Mouse (Mus musculus) heart, embryonic 14.5 days (tissue): ENCODE data around the gene Iqcn. TPM values are rescaled to one million over a fixed set of nuclear protein-coding genes. Genes with fewer than 3 reads are reported as not detected.

Experiments used
- ATAC-seq: fragments of 200-750 bp; cut with Nextera tagmentation; 2 replicates; pipeline ENCODE4 v1.8.0; 2017; ENCODE audit warnings: low read depth, moderate TSS enrichment; ENCODE audit not compliant: insufficient number of reproducible peaks, insufficient read depth, low FRiP score
- H3K27ac ChIP-seq, 2 experiments: fragments of 200-500 bp in 1 of 2; fragments of 300-500 bp in 1 of 2; sonication (generic) in 1 of 2; replicated peaks in 1 of 2; 2 replicates each; pipeline ENCODE4 v1.5.1; 2012 to 2014; ENCODE audit warnings: low read depth in 2 of 2, low read length in 2 of 2, control low read depth in 1 of 2, mild to moderate bottlenecking in 1 of 2, mixed read lengths in 1 of 2; ENCODE audit not compliant: control insufficient read depth in 1 of 2, insufficient read depth in 1 of 2
- H3K27me3 ChIP-seq: fragments of 300-500 bp; sonication (generic); 2 replicates; pipeline ENCODE4 v1.6.1; 2014; ENCODE audit warnings: mild to moderate bottlenecking, low read length, control low read depth; ENCODE audit not compliant: control insufficient read depth, insufficient read depth
- H3K36me3 ChIP-seq: fragments of 300-500 bp; sonication (generic); 2 replicates; pipeline ENCODE4 v1.6.1; 2014; ENCODE audit warnings: mild to moderate bottlenecking, control low read depth, low read length, mixed read lengths; ENCODE audit not compliant: control insufficient read depth, insufficient read depth
- H3K4me1 ChIP-seq, 2 experiments: fragments of 200-500 bp in 1 of 2; fragments of 300-500 bp in 1 of 2; sonication (generic) in 1 of 2; 2 replicates each; pipeline ENCODE4 v1.6.1; 2012 to 2014; ENCODE audit warnings: low read length in 2 of 2, control low read depth in 1 of 2, mixed read lengths in 1 of 2; ENCODE audit not compliant: control insufficient read depth in 2 of 2, insufficient read depth in 2 of 2
- H3K4me2 ChIP-seq: fragments of 300-500 bp; sonication (generic); 2 replicates; pipeline ENCODE4 v1.6.1; 2014; ENCODE audit warnings: mild to moderate bottlenecking, low read length
- H3K4me3 ChIP-seq, 2 experiments: fragments of 200-500 bp in 1 of 2; fragments of 300-500 bp in 1 of 2; sonication (generic) in 1 of 2; 2 replicates each; pipeline ENCODE4 v1.5.1; 2012 to 2014; ENCODE audit warnings: low read length in 2 of 2, mild to moderate bottlenecking in 2 of 2, control low read depth in 1 of 2, low read depth in 1 of 2, moderate library complexity in 1 of 2; ENCODE audit not compliant: control insufficient read depth in 1 of 2, insufficient read depth in 1 of 2
- H3K9ac ChIP-seq: fragments of 300-500 bp; sonication (generic); 2 replicates; pipeline ENCODE4 v1.6.1; 2014; ENCODE audit warnings: mild to moderate bottlenecking, low read length
- H3K9me3 ChIP-seq: fragments of 300-500 bp; sonication (generic); 2 replicates; pipeline ENCODE4 v1.6.1; 2016; ENCODE audit warnings: low read length, control low read depth; ENCODE audit not compliant: control insufficient read depth
- WGBS: fragments of 180-500 bp; shearing (Covaris S2); extraction: QIAGEN DNeasy Blood & Tissue Kit; methylation state at CpG from one replicate; pipeline ENCODE4 v1.1.7; 2014; 5-methylcytosine and 5-hydroxymethylcytosine counted together
- polyA plus RNA-seq: library from polyadenylated mRNA; unstranded; fragments of >200 nt; fragmentation: Nextera tagmentation; extraction: Ambion mirVana; gene quantifications from 2 replicates; pipeline ENCODE4 v1.2.1, GENCODE M21; 2014

Gene Iqcn
- polyA plus RNA-seq, 1 experiment from 2014 or later: not detected

DNA sequence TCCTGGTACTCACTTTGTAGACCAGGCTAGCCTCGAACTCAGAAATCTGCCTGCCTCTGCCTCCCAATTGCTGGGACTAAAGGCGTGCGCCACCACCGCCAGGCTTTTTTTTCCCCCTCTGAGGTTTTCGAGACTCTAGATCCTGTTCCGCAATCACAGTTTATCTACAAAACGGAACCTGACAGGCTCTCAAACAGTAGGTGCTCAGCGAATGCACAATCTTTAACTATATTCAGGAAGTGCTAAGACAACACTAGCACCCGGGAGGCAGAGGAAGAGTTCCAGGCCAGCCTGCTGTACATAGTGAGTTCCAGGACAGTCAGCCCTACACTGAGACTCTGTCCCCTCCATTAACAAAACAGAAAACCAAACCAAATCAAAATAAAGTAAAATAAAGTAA is 62.1 kb downstream of the Iqcn start:
- peaks cover 13 to 19% of the 10 kb centered on the region in 2 experiments; a peak in 3 of 4 replicates for H3K4me1 ChIP-seq
- no peak overlapping the region for H3K27ac ChIP-seq
- H3K27me3 ChIP-seq: no peaks in the 10 kb centered on the region
- peak overlapping the region; percentile 71 for H3K9ac ChIP-seq
- ATAC-seq: no peak
- peak overlapping the region; percentile 82 for H3K4me2 ChIP-seq
- H3K36me3 ChIP-seq: peaks cover 24% of the 10 kb centered on the region
- H3K9me3 ChIP-seq: no peaks in the 10 kb centered on the region
- WGBS: 74% methylated on average over 9 of the region's 9 CpGs
- peak overlapping the region in 1 of 2 experiments; percentile 49; a peak in 2 of 4 replicates for H3K4me3 ChIP-seq

DNA sequence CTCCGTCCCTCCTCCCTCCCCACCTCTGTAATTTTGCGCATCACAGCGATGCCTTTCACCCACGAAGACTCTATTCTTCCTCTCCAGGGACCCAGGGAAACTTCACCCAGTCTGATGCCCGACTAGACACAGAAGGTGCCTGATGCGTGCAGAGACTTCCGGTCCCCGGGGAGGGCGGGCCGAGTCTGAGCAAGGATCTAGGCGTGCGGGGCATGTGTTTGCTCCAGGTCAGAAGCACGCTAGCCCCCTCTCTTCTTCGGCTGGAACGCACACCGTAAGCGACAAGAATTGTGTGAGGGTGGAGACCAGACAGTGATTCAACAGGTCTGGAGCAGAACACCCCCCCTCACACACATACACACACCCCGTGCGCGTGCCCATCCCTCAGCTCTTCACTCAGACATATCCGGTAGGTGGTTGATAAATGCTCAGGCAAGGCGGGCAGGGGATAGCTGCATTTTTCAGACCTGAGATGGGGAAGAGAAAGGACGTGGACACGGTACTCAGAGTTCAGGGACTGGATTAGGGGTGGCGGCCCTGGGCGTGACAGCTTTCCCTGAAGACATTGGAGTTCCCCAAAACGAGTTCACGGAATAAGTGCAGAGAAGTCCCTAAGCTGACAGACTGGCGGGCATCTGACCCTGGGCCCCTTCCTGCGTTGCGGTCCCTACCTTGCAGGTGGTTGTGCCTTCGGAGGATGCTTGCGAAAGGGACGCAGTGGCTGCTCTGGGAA is 62.7 kb downstream of the Iqcn start:
- ATAC-seq: no peak
- Histone ChIP-seq H3K9ac (peak overlapping the region; percentile 71), H3K36me3 (peaks cover 31% of the 10 kb centered on the region), H3K4me1 (peaks cover 13 to 18% of the 10 kb centered on the region in 2 experiments; a peak in 3 of 4 replicates), H3K27me3 (no peaks in the 10 kb centered on the region), H3K27ac (no peak overlapping the region), H3K9me3 (no peaks in the 10 kb centered on the region), H3K4me2 (peak overlapping the region; percentile 82), H3K4me3 (peak overlapping the region; percentile 46 to 49)
- under 1% methylated on average over 34 of the region's 34 CpGs for WGBS

DNA sequence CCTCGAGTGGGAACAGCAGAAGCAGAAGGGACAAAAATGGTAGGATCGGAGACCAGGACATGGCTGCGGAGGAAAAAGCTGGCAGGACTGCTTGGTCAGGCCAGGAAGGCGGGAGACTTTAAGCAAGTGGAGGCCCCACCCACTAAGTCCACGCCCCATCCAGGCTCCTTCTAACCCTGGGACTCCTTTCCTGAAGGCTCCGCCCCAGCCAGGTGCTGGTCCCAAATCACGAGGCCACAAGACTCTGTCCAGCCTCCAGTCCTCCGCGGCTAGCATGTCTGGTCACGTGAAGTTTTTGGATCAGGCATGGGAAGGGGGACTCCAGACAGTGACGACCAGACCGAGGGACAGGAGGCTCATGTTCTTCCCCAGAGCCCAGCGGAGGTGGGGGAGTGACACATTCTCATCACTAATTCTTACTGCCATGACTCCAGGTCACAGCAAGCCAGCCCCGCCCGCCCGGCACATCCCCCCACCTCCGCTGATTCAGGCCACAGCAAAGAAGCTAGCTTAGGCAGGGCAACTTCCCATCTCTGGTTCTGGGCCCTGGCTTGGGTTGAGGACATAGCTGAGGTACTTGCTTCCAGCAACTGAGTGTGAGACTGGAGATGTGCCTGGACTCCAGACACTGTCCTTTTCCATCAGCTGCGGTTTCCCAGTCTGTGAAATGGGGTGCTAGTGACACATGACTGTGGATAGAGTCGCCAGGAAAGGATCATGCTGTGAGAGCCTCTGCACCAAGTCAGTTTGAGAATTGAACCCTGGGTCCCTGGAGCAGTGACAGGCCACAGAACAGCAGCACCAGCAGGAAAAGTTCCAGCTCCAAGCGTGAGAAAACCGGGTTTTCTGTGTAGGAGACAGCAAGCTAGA is 63.5 kb downstream of the Iqcn start:
- peak overlapping the region; percentile 71 for H3K9ac ChIP-seq
- peak overlapping the region; percentile 46 to 49 for H3K4me3 ChIP-seq
- H3K27me3 ChIP-seq: no peaks in the 10 kb centered on the region
- peaks cover 11 to 18% of the 10 kb centered on the region in 2 experiments; a peak in 3 of 4 replicates for H3K4me1 ChIP-seq
- peaks cover 39% of the 10 kb centered on the region for H3K36me3 ChIP-seq
- no peak overlapping the region for H3K27ac ChIP-seq
- peak; percentile 22; the same call in 1 of the 2 replicates for ATAC-seq
- 9% methylated on average over 21 of the region's 21 CpGs for WGBS
- peak overlapping the region; percentile 82 for H3K4me2 ChIP-seq
- no peaks in the 10 kb centered on the region for H3K9me3 ChIP-seq

Other genes with a start within 250 kb of the Iqcn start
- 9.6 and 9.8 TPM in 2 replicates for gene Klhl26, start 226.5 kb upstream of the Iqcn start, polyA plus RNA-seq
- gene Tmem59l, start 216.1 kb upstream of the Iqcn start, polyA plus RNA-seq: 0.31 TPM in 1 of 2 replicates, not detected in the other
- gene Crlf1, start 210.3 kb upstream of the Iqcn start, polyA plus RNA-seq: 0.42 and 2.0 TPM in 2 replicates
- 129 and 138 TPM in 2 replicates for gene Rex1bd, start 196.7 kb upstream of the Iqcn start, polyA plus RNA-seq
- 900 and 1,040 TPM in 2 replicates for gene Uba52, start 192.7 kb upstream of the Iqcn start, polyA plus RNA-seq
- 189 and 209 TPM in 2 replicates for gene Fkbp8, start 175.7 kb upstream of the Iqcn start, polyA plus RNA-seq
- gene Kxd1, start 175.5 kb upstream of the Iqcn start, polyA plus RNA-seq: 79.3 and 85.7 TPM in 2 replicates
- 13.0 and 13.2 TPM in 2 replicates for gene Ell, start 164.0 kb upstream of the Iqcn start, polyA plus RNA-seq
- 59.5 and 69.8 TPM in 2 replicates for gene Isyna1, start 109.1 kb upstream of the Iqcn start, polyA plus RNA-seq
- 83.7 and 85.8 TPM in 2 replicates for gene Ssbp4, start 94.6 kb upstream of the Iqcn start, polyA plus RNA-seq
- 1.3 and 3.2 TPM in 2 replicates for gene Lrrc25, start 87.3 kb upstream of the Iqcn start, polyA plus RNA-seq
- gene Gdf15, start 71.0 kb upstream of the Iqcn start, polyA plus RNA-seq: 1.1 TPM in 2 replicates
- 39.7 and 46.6 TPM in 2 replicates for gene Pgpep1, start 43.1 kb upstream of the Iqcn start, polyA plus RNA-seq
- 316 and 334 TPM in 2 replicates for gene Lsm4, start 30.2 kb upstream of the Iqcn start, polyA plus RNA-seq
- gene Jund, start 4.5 kb upstream of the Iqcn start, polyA plus RNA-seq: 122 and 137 TPM in 2 replicates
- not detected in 2 replicates for gene Gm3336, start 15.1 kb downstream of the Iqcn start, polyA plus RNA-seq
- gene Pde4c, start 20.3 kb downstream of the Iqcn start, polyA plus RNA-seq: 0.08 and 0.23 TPM in 2 replicates
- gene Rab3a, start 51.2 kb downstream of the Iqcn start, polyA plus RNA-seq: 24.1 and 25.7 TPM in 2 replicates
- gene Mpv17l2, start 57.5 kb downstream of the Iqcn start, polyA plus RNA-seq: 44.0 and 47.4 TPM in 2 replicates
- gene Pik3r2, start 73.3 kb downstream of the Iqcn start, polyA plus RNA-seq: 23.1 and 26.7 TPM in 2 replicates
- 6.7 and 9.4 TPM in 2 replicates for gene Mast3, start 101.6 kb downstream of the Iqcn start, polyA plus RNA-seq
- 0.09 TPM in 1 of 2 replicates, not detected in the other for gene Il12rb1, start 105.0 kb downstream of the Iqcn start, polyA plus RNA-seq
- gene Arrdc2, start 136.3 kb downstream of the Iqcn start, polyA plus RNA-seq: 2.5 and 2.8 TPM in 2 replicates
- 1.8 and 2.2 TPM in 2 replicates for gene Kcnn1, start 159.8 kb downstream of the Iqcn start, polyA plus RNA-seq
- gene Ccdc124, start 170.5 kb downstream of the Iqcn start, polyA plus RNA-seq: 78.5 and 78.7 TPM in 2 replicates
- not detected in 2 replicates for gene Slc5a5, start 189.3 kb downstream of the Iqcn start, polyA plus RNA-seq
- gene Rpl18a, start 194.0 kb downstream of the Iqcn start, polyA plus RNA-seq: 3,308 and 3,796 TPM in 2 replicates
- 24.8 and 29.9 TPM in 2 replicates for gene Map1s, start 202.5 kb downstream of the Iqcn start, polyA plus RNA-seq